Mouse (Mus musculus): Measurements from ENCODE around the gene Smap2. TPM values are rescaled to one million over a fixed set of nuclear protein-coding genes. Genes with fewer than 3 reads are reported as not detected.
"Not testable (repeated sequence)": the region's sequence is repeated elsewhere in the genome, so short reads cannot be mapped to it uniquely, and the experiment has no call there.

The Smap2 gene
- polyA plus RNA-seq (2014; fragmentation: Nextera tagmentation; extraction: Ambion mirVana): 17.6 and 18.1 TPM in 2 replicates

GRCm38 (mm10) chr4:121016928-121017657, at the start of gene Smap2:
TSS of gene Smap2 (minus strand) at chr4:121017247.
- peak; percentile 98 for ATAC-seq (ENCODE audit: low FRiP score)
- peak within 1 kb of the TSS; percentile 90 for H3K4me3 ChIP-seq (ENCODE audit: low read depth, low read length)
- peaks cover 5% of the 10 kb centered on the region for H3K4me1 ChIP-seq (ENCODE audit: control insufficient read depth, insufficient read depth, low read length)
- H3K27ac ChIP-seq (ENCODE audit: low read depth, low read length): peak within 1 kb of the TSS; percentile 10
- H3K4me2 ChIP-seq: peak within 1 kb of the TSS; percentile 99
- H3K36me3 ChIP-seq (ENCODE audit: control insufficient read depth, insufficient read depth, low read length): no peaks in the 10 kb centered on the region
- H3K27me3 ChIP-seq (ENCODE audit: control insufficient read depth, insufficient read depth, low read length): no peaks in the 10 kb centered on the region; the same call in 1 of the 2 replicates
- no peaks in the 10 kb centered on the region for H3K9me3 ChIP-seq (ENCODE audit: control insufficient read depth, low read length)
- peak within 1 kb of the TSS; percentile 84 for H3K9ac ChIP-seq (ENCODE audit: low read length)
- 0% methylated on average over 35 of the region's 48 CpGs for WGBS
- peak; percentile 100 for DNase-seq (ENCODE audit: low spot score, missing footprints)

GRCm38 (mm10) chr4:121065336-121065735, 48.3 kb upstream of the Smap2 start:
- H3K9ac ChIP-seq (ENCODE audit: low read length): no peak overlapping the region
- no peak overlapping the region for H3K4me2 ChIP-seq
- H3K4me3 ChIP-seq (ENCODE audit: low read depth, low read length): no peak overlapping the region
- 90% methylated on average over 2 of the region's 2 CpGs for WGBS
- H3K36me3 ChIP-seq (ENCODE audit: control insufficient read depth, insufficient read depth, low read length): peaks cover 3% of the 10 kb centered on the region; the same call in 1 of the 2 replicates
- no peaks in the 10 kb centered on the region for H3K27me3 ChIP-seq (ENCODE audit: control insufficient read depth, insufficient read depth, low read length)
- DNase-seq (ENCODE audit: low spot score, missing footprints) (no peak), ATAC-seq (ENCODE audit: low FRiP score) (no peak)
- H3K4me1 ChIP-seq (ENCODE audit: control insufficient read depth, insufficient read depth, low read length): no peaks in the 10 kb centered on the region
- no peak overlapping the region for H3K27ac ChIP-seq (ENCODE audit: low read depth, low read length)
- no peaks in the 10 kb centered on the region for H3K9me3 ChIP-seq (ENCODE audit: control insufficient read depth, low read length)

GRCm38 (mm10) chr4:121059218-121059617, 42.2 kb upstream of the Smap2 start:
- H3K9ac ChIP-seq (ENCODE audit: low read length); H3K27me3 ChIP-seq (ENCODE audit: control insufficient read depth, insufficient read depth, low read length); H3K4me3 ChIP-seq (ENCODE audit: low read depth, low read length); H3K36me3 ChIP-seq (ENCODE audit: control insufficient read depth, insufficient read depth, low read length); H3K4me2 ChIP-seq; H3K9me3 ChIP-seq (ENCODE audit: control insufficient read depth, low read length); DNase-seq (ENCODE audit: low spot score, missing footprints); ATAC-seq (ENCODE audit: low FRiP score); H3K27ac ChIP-seq (ENCODE audit: low read depth, low read length); H3K4me1 ChIP-seq (ENCODE audit: control insufficient read depth, insufficient read depth, low read length): not testable (repeated sequence)
- 90% methylated on average over 9 of the region's 10 CpGs for WGBS

- Histone ChIP-seq H3K9me3 (ENCODE audit: control insufficient read depth, low read length) (no peaks in the 10 kb centered on the region), H3K9ac (ENCODE audit: low read length) (no peak overlapping the region), H3K4me2 (no peak overlapping the region), H3K27ac (ENCODE audit: low read depth, low read length) (no peak overlapping the region), H3K27me3 (ENCODE audit: control insufficient read depth, insufficient read depth, low read length) (peaks cover 14% of the 10 kb centered on the region), H3K36me3 (ENCODE audit: control insufficient read depth, insufficient read depth, low read length) (no peaks in the 10 kb centered on the region), H3K4me1 (ENCODE audit: control insufficient read depth, insufficient read depth, low read length) (peaks cover 5% of the 10 kb centered on the region; the same call in 1 of the 2 replicates), H3K4me3 (ENCODE audit: low read depth, low read length) (no peak overlapping the region)
- DNase-seq (ENCODE audit: low spot score, missing footprints) (no peak), ATAC-seq (ENCODE audit: low FRiP score) (no peak)
- 78% methylated on average over 2 of the region's 2 CpGs for WGBS
Measured at GRCm38 (mm10) chr4:121057032-121057431, 40.0 kb upstream of the Smap2 start.

- no peak for DNase-seq (ENCODE audit: low spot score, missing footprints)
- H3K27ac ChIP-seq (ENCODE audit: low read depth, low read length): no peak overlapping the region
- no peak for ATAC-seq (ENCODE audit: low FRiP score)
- H3K9ac ChIP-seq (ENCODE audit: low read length): no peak overlapping the region
- WGBS: 48% methylated on average over 3 of the region's 3 CpGs
- H3K36me3 ChIP-seq (ENCODE audit: control insufficient read depth, insufficient read depth, low read length): no peaks in the 10 kb centered on the region
- no peak overlapping the region for H3K4me3 ChIP-seq (ENCODE audit: low read depth, low read length)
- no peak overlapping the region for H3K4me2 ChIP-seq
- H3K4me1 ChIP-seq (ENCODE audit: control insufficient read depth, insufficient read depth, low read length): peaks cover 5% of the 10 kb centered on the region; the same call in 1 of the 2 replicates
- H3K9me3 ChIP-seq (ENCODE audit: control insufficient read depth, low read length): no peaks in the 10 kb centered on the region
- H3K27me3 ChIP-seq (ENCODE audit: control insufficient read depth, insufficient read depth, low read length): peaks cover 14% of the 10 kb centered on the region
Measured at GRCm38 (mm10) chr4:121056342-121056741, 39.3 kb upstream of the Smap2 start.

GRCm38 (mm10) chr4:121052454-121053323, 35.6 kb upstream of the Smap2 start:
- Histone ChIP-seq H3K4me1 (ENCODE audit: control insufficient read depth, insufficient read depth, low read length) (peaks cover 5% of the 10 kb centered on the region; the same call in 1 of the 2 replicates), H3K4me3 (ENCODE audit: low read depth, low read length) (no peak overlapping the region), H3K36me3 (ENCODE audit: control insufficient read depth, insufficient read depth, low read length) (no peaks in the 10 kb centered on the region), H3K9me3 (ENCODE audit: control insufficient read depth, low read length) (no peaks in the 10 kb centered on the region), H3K4me2 (peak overlapping the region; percentile 34), H3K27ac (ENCODE audit: low read depth, low read length) (no peak overlapping the region), H3K9ac (ENCODE audit: low read length) (no peak overlapping the region; the same call in 1 of the 2 replicates), H3K27me3 (ENCODE audit: control insufficient read depth, insufficient read depth, low read length) (peaks cover 14% of the 10 kb centered on the region)
- ATAC-seq (ENCODE audit: low FRiP score) (peak; percentile 41; the same call in 1 of the 2 replicates), DNase-seq (ENCODE audit: low spot score, missing footprints) (peak; percentile 86)
- WGBS: 8% methylated on average over 34 of the region's 35 CpGs

GRCm38 (mm10) chr4:121051863-121052262, 34.8 kb upstream of the Smap2 start:
- Histone ChIP-seq H3K4me3 (ENCODE audit: low read depth, low read length) (no peak overlapping the region), H3K4me1 (ENCODE audit: control insufficient read depth, insufficient read depth, low read length) (peaks cover 5% of the 10 kb centered on the region; the same call in 1 of the 2 replicates), H3K36me3 (ENCODE audit: control insufficient read depth, insufficient read depth, low read length) (no peaks in the 10 kb centered on the region), H3K9me3 (ENCODE audit: control insufficient read depth, low read length) (no peaks in the 10 kb centered on the region), H3K9ac (ENCODE audit: low read length) (no peak overlapping the region), H3K27ac (ENCODE audit: low read depth, low read length) (no peak overlapping the region), H3K4me2 (no peak overlapping the region), H3K27me3 (ENCODE audit: control insufficient read depth, insufficient read depth, low read length) (peaks cover 14% of the 10 kb centered on the region)
- DNase-seq (ENCODE audit: low spot score, missing footprints): no peak
- 33% methylated on average over 4 of the region's 4 CpGs for WGBS
- ATAC-seq (ENCODE audit: low FRiP score): 0 out of 2 replicates have a peak, but pooled peaks have one; percentile 28

GRCm38 (mm10) chr4:121042946-121043345, 25.9 kb upstream of the Smap2 start:
- Histone ChIP-seq H3K27ac (ENCODE audit: low read depth, low read length) (no peak overlapping the region), H3K4me2 (no peak overlapping the region), H3K4me1 (ENCODE audit: control insufficient read depth, insufficient read depth, low read length) (peaks cover 23% of the 10 kb centered on the region), H3K4me3 (ENCODE audit: low read depth, low read length) (no peak overlapping the region), H3K36me3 (ENCODE audit: control insufficient read depth, insufficient read depth, low read length) (no peaks in the 10 kb centered on the region), H3K27me3 (ENCODE audit: control insufficient read depth, insufficient read depth, low read length) (peaks cover 26% of the 10 kb centered on the region), H3K9me3 (ENCODE audit: control insufficient read depth, low read length) (no peaks in the 10 kb centered on the region), H3K9ac (ENCODE audit: low read length) (no peak overlapping the region)
- 78% methylated on average over 3 of the region's 3 CpGs for WGBS
- no peak for DNase-seq (ENCODE audit: low spot score, missing footprints)
- ATAC-seq (ENCODE audit: low FRiP score): no peak

GRCm38 (mm10) chr4:121042472-121042871, 25.4 kb upstream of the Smap2 start:
- WGBS: 49% methylated on average over 5 of the region's 5 CpGs
- DNase-seq (ENCODE audit: low spot score, missing footprints): peak; percentile 87
- Histone ChIP-seq H3K9ac (ENCODE audit: low read length) (no peak overlapping the region), H3K27me3 (ENCODE audit: control insufficient read depth, insufficient read depth, low read length) (peaks cover 26% of the 10 kb centered on the region), H3K27ac (ENCODE audit: low read depth, low read length) (no peak overlapping the region), H3K9me3 (ENCODE audit: control insufficient read depth, low read length) (no peaks in the 10 kb centered on the region), H3K4me2 (no peak overlapping the region), H3K4me1 (ENCODE audit: control insufficient read depth, insufficient read depth, low read length) (peaks cover 23% of the 10 kb centered on the region), H3K4me3 (ENCODE audit: low read depth, low read length) (no peak overlapping the region), H3K36me3 (ENCODE audit: control insufficient read depth, insufficient read depth, low read length) (no peaks in the 10 kb centered on the region)
- no peak for ATAC-seq (ENCODE audit: low FRiP score)
